Mouse (Mus musculus) olfactory bulb, adult 2 months (tissue): ENCODE measurements around the gene Hmx3.

Experiments used
- CTCF ChIP-seq: fragments of 200-500 bp; IDR thresholded peaks from 2 replicates; pipeline ENCODE4 v1.5.1; 2012; ENCODE audit warnings: low read depth, mild to moderate bottlenecking, low read length, moderate library complexity; ENCODE audit not compliant: insufficient read depth
- POLR2A ChIP-seq: fragments of 200-500 bp; IDR thresholded peaks from 2 replicates; pipeline ENCODE4 v1.6.1; 2012; ENCODE audit warnings: mild to moderate bottlenecking, low read depth, low read length, moderate library complexity; ENCODE audit not compliant: insufficient read depth

DNA sequence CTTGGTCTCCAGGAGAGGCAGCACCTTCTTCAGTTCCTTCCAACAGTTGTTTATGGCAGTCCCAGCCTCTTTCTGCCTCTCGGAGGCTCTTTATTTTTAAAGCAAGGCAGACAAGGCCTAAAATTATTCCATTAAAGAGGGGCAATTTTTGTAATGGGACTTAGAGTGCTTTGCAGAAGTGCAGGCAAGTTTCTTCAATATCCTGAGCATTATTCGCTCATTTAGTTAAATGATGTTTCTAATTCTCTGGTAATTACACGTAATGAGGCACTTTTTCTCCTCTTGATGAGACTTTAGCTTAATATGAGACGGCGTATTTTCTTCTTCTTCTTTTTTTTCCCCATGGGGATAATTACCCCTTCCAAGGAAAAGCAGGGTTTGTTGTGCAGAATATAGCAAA lies 42.9 kb downstream of the Hmx3 start:
- TF ChIP-seq CTCF: no peak
- no peak for TF ChIP-seq POLR2A
